Comparison of ENCODE assay signal across 8 mouse cellular contexts in the genomic region with DNA sequence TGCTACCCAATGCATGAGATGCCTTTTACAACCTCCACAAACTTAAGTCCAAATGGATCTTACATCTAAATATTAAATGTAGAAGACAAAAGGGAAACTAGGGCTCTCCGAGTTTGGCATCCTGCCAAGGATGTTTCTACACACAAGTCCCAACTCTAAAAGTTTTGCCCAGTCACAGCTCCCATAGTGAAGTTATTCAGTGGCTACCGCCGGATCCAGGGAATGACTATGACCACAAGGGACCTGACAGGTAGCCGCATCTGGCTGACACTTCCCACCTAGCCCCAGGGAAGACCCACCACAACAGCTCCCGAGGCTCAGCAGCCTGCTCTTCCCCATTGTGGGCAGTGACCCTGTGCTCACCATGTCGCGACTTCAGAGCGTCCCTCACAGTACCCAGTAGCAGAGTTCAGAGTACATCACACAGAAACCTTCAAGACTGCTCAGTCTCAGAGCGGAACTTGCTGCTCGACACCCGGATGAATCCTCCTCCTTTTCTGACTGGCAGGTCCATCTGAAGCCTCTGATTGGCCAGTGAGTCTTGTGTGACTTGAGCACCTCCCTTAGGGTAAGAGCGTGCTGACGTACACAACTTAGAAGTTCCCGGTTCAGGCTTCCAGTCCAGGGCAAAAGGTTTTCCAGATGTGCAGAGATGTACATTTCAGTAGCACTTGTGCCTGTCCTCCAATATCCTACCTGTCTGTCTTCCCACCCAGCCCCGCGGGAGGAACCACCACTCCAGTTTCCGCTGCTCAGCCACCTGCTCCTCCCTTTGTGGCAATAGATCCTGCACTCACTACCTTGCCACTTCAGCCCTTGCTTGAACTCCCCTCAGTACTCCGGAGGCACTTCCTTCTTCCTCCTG. TPM values are rescaled to one million over a fixed set of nuclear protein-coding genes. Genes with fewer than 3 reads are reported as not detected.
DNase-seq lines count a peak whose midpoint lies in the region; ATAC-seq and TF ChIP-seq lines count a peak whose summit lies in the region.

TSS of gene Zfp950 (minus strand) at position 499 of the 865 bp plus-strand sequence.

- peaks cover 6% of the 10 kb centered on the region; the same call in 1 of the 2 replicates for H3K36me3 ChIP-seq in heart, embryonic 12.5 days
- no peaks in the 10 kb centered on the region for H3K36me3 ChIP-seq in kidney, postnatal 0 days (ENCODE audit: insufficient read depth, low read length)
- no peaks in the 10 kb centered on the region for H3K36me3 ChIP-seq in liver, embryonic 11.5 days (ENCODE audit: control insufficient read depth, insufficient read depth, low read length)
- H3K36me3 ChIP-seq in stomach, embryonic 14.5 days (ENCODE audit: control insufficient read depth, insufficient read depth, low read length): no peaks in the 10 kb centered on the region

- ATAC-seq in erythroid progenitor cell, adult 5-6 weeks (replicated peaks; ENCODE audit: low FRiP score, poor library complexity, severe bottlenecking): peak; percentile 99
- peak; percentile 98 for ATAC-seq in heart, embryonic 12.5 days (ENCODE audit: insufficient number of reproducible peaks, low FRiP score)
- ATAC-seq in kidney, postnatal 0 days (replicated peaks; ENCODE audit: low FRiP score, low read depth): peak; percentile 100
- peak; percentile 100 for ATAC-seq in liver, embryonic 11.5 days (replicated peaks; ENCODE audit: low FRiP score)
- ATAC-seq in stomach, embryonic 14.5 days (ENCODE audit: insufficient number of reproducible peaks, insufficient read depth, low FRiP score, low read depth): peak; percentile 100

- H3K4me3 ChIP-seq in heart, embryonic 12.5 days: peak within 1 kb of the TSS; percentile 95
- H3K4me3 ChIP-seq in kidney, postnatal 0 days (replicated peaks; ENCODE audit: low read depth, low read length): peak within 1 kb of the TSS; percentile 60
- peak within 1 kb of the TSS; percentile 87 for H3K4me3 ChIP-seq in liver, embryonic 11.5 days (ENCODE audit: low read depth, low read length)
- peak within 1 kb of the TSS; percentile 81 for H3K4me3 ChIP-seq in stomach, embryonic 14.5 days (ENCODE audit: low read depth, low read length)

- DNase-seq in CD4-positive helper T cell, adult 2 months (ENCODE audit: low read depth, low spot score): peak; percentile 92
- peak; percentile 81 for DNase-seq in brain, embryonic 18.5 days (ENCODE audit: low read depth, low spot score)
- DNase-seq in kidney, postnatal 0 days (ENCODE audit: low spot score): peak; percentile 97
- DNase-seq in liver, embryonic 11.5 days (ENCODE audit: low spot score): peak; percentile 76
- DNase-seq in naive thymus-derived CD4-positive, alpha-beta T cell, adult 2 months (ENCODE audit: low read depth): peak; percentile 90

- peak within 1 kb of the TSS; percentile 62; the same call in 1 of the 2 replicates for H3K27ac ChIP-seq in heart, embryonic 12.5 days (ENCODE audit: poor library complexity, severe bottlenecking)
- peak within 1 kb of the TSS; percentile 47 for H3K27ac ChIP-seq in kidney, postnatal 0 days
- 0 out of 2 replicates have a peak within 1 kb of the TSS, but pooled peaks have one; percentile 46 for H3K27ac ChIP-seq in liver, embryonic 11.5 days (ENCODE audit: low read depth, low read length)
- H3K27ac ChIP-seq in stomach, embryonic 14.5 days (ENCODE audit: low read length): no peak within 1 kb of the TSS

- TF ChIP-seq CTCF in kidney, postnatal 0 days (IDR thresholded peaks at IDR 0.05; ENCODE audit: low read depth): no peak

- no peaks in the 10 kb centered on the region for H3K27me3 ChIP-seq in heart, embryonic 12.5 days (replicated peaks)
- no peaks in the 10 kb centered on the region for H3K27me3 ChIP-seq in kidney, postnatal 0 days (ENCODE audit: insufficient read depth, low read length)
- no peaks in the 10 kb centered on the region for H3K27me3 ChIP-seq in liver, embryonic 11.5 days (replicated peaks; ENCODE audit: control insufficient read depth, insufficient read depth, low read length)
- H3K27me3 ChIP-seq in stomach, embryonic 14.5 days (ENCODE audit: control insufficient read depth, insufficient read depth, low read length): no peaks in the 10 kb centered on the region

- H3K9me3 ChIP-seq in heart, embryonic 12.5 days (replicated peaks): no peaks in the 10 kb centered on the region
- no peaks in the 10 kb centered on the region for H3K9me3 ChIP-seq in kidney, postnatal 0 days (replicated peaks; ENCODE audit: low read length)
- H3K9me3 ChIP-seq in liver, embryonic 11.5 days (ENCODE audit: control insufficient read depth, low read length): no peaks in the 10 kb centered on the region
- H3K9me3 ChIP-seq in stomach, embryonic 14.5 days (ENCODE audit: control insufficient read depth, low read depth, low read length): no peaks in the 10 kb centered on the region

- peaks cover 6% of the 10 kb centered on the region for H3K4me1 ChIP-seq in heart, embryonic 12.5 days (replicated peaks)
- H3K4me1 ChIP-seq in kidney, postnatal 0 days (replicated peaks; ENCODE audit: insufficient read depth, low read length): peaks cover 12% of the 10 kb centered on the region
- peaks cover 4% of the 10 kb centered on the region; the same call in 1 of the 2 replicates for H3K4me1 ChIP-seq in liver, embryonic 11.5 days (replicated peaks; ENCODE audit: control insufficient read depth, insufficient read depth, low read length)
- 0 out of 2 replicates have a peak, but pooled peaks cover 9% of the 10 kb centered on the region for H3K4me1 ChIP-seq in stomach, embryonic 14.5 days (ENCODE audit: control insufficient read depth, insufficient read depth, low read length)

- 1% methylated on average over 18 of the region's 18 CpGs for WGBS in heart, embryonic 12.5 days
- under 1% methylated on average over 18 of the region's 18 CpGs for WGBS in kidney, postnatal 0 days
- 2% methylated on average over 18 of the region's 18 CpGs for WGBS in liver, embryonic 11.5 days
- under 1% methylated on average over 18 of the region's 18 CpGs for WGBS in stomach, embryonic 14.5 days

- peak within 1 kb of the TSS; percentile 92 for H3K9ac ChIP-seq in heart, embryonic 12.5 days
- peak within 1 kb of the TSS; percentile 57 for H3K9ac ChIP-seq in kidney, postnatal 0 days (ENCODE audit: low read depth, low read length)
- peak within 1 kb of the TSS; percentile 88 for H3K9ac ChIP-seq in liver, embryonic 11.5 days (ENCODE audit: low read depth, low read length)
- peak within 1 kb of the TSS; percentile 80 for H3K9ac ChIP-seq in stomach, embryonic 14.5 days (replicated peaks; ENCODE audit: low read depth, low read length)

- peak within 1 kb of the TSS; percentile 78 for H3K4me2 ChIP-seq in heart, embryonic 12.5 days
- H3K4me2 ChIP-seq in kidney, postnatal 0 days (ENCODE audit: low read length): peak within 1 kb of the TSS; percentile 63
- H3K4me2 ChIP-seq in liver, embryonic 11.5 days: peak within 1 kb of the TSS; percentile 82
- peak within 1 kb of the TSS; percentile 66 for H3K4me2 ChIP-seq in stomach, embryonic 14.5 days (replicated peaks; ENCODE audit: low read depth, low read length)

RNA-seq across cellular contexts. Expression of gene Zfp950, which starts in this region (rescaled TPM):
- 19.8 and 25.2 TPM in 2 replicates for total RNA-seq in erythroid progenitor cell, adult 5-6 weeks (2015; ENCODE audit: low replicate concordance)
- 15.0 and 27.2 TPM in 2 replicates for total RNA-seq in erythroid progenitor cell, adult 5-6 weeks (2017; ENCODE audit: low replicate concordance)
- 29.7 and 31.0 TPM in 2 replicates for polyA plus RNA-seq in heart, embryonic 12.5 days (2016; fragmentation: Nextera tagmentation; extraction: Ambion mirVana)
- polyA plus RNA-seq in kidney, postnatal 0 days (2015; fragmentation: Nextera tagmentation; extraction: Ambion mirVana): 27.3 and 32.8 TPM in 2 replicates
- polyA plus RNA-seq in liver, embryonic 11.5 days (2014; fragmentation: Nextera tagmentation; extraction: Ambion mirVana): 22.9 and 26.4 TPM in 2 replicates
- 50.0 and 59.7 TPM in 2 replicates for polyA plus RNA-seq in stomach, embryonic 14.5 days (2014; fragmentation: Nextera tagmentation; extraction: Ambion mirVana)
